Mouse (Mus musculus) MEL (cell line): Measurements from ENCODE around the gene Unc13b. TPM values are rescaled to one million over a fixed set of nuclear protein-coding genes. Genes with fewer than 3 reads are reported as not detected.
A peak's percentile ranks its signal among the peaks of the same experiment; 100 is the strongest.

Experiments used
- DNase-seq: peaks from one replicate; pipeline ENCODE4 v3.0.0; 2011; ENCODE audit warnings: low read depth, low spot score
- H3K27ac ChIP-seq: 2 replicates; pipeline ENCODE4 v1.5.1; 2012; ENCODE audit warnings: low read depth, mild to moderate bottlenecking, control low read depth, low read length, moderate library complexity; ENCODE audit not compliant: control insufficient read depth
- H3K27me3 ChIP-seq, 2 experiments: fragments of 150-350 bp in 1 of 2; sonication (generic) in 1 of 2; 2 replicates each; pipeline ENCODE4 v1.6.1; 2012; ENCODE audit warnings: low read length in 2 of 2, mild to moderate bottlenecking in 2 of 2, improper control_type of control experiment in 1 of 2, moderate library complexity in 1 of 2; ENCODE audit not compliant: insufficient read depth in 2 of 2, control insufficient read depth in 1 of 2
- H3K36me3 ChIP-seq, 2 experiments: 2 replicates each; pipeline ENCODE4 v1.6.1; 2012 to 2014; ENCODE audit warnings: low read length in 2 of 2, improper control_type of control experiment in 1 of 2, inconsistent platforms in 1 of 2, mild to moderate bottlenecking in 1 of 2; ENCODE audit not compliant: insufficient read depth in 2 of 2, control insufficient read depth in 1 of 2
- H3K4me1 ChIP-seq, 2 experiments: fragments of 150-350 bp in 1 of 2; sonication (generic) in 1 of 2; 2 replicates each; pipeline ENCODE4 v1.6.1; 2012; ENCODE audit warnings: low read length in 2 of 2, improper control_type of control experiment in 1 of 2, mild to moderate bottlenecking in 1 of 2; ENCODE audit not compliant: insufficient read depth in 2 of 2, control insufficient read depth in 1 of 2
- H3K4me3 ChIP-seq, 2 experiments: fragments of 150-350 bp in 1 of 2; sonication (generic) in 1 of 2; 2 replicates each; pipeline ENCODE4 v1.5.1; 2012; ENCODE audit warnings: low read depth in 2 of 2, low read length in 2 of 2, mild to moderate bottlenecking in 2 of 2, moderate library complexity in 2 of 2, control low read depth in 1 of 2, improper control_type of control experiment in 1 of 2; ENCODE audit not compliant: control insufficient read depth in 1 of 2, insufficient read depth in 1 of 2
- H3K79me2 ChIP-seq: 2 replicates; pipeline ENCODE4 v1.6.1; 2012; ENCODE audit warnings: mild to moderate bottlenecking, low read length, moderate library complexity; ENCODE audit not compliant: control insufficient read depth, poor library complexity, insufficient read depth
- H3K9ac ChIP-seq: 2 replicates; pipeline ENCODE4 v1.6.1; 2012; ENCODE audit warnings: low read depth, mild to moderate bottlenecking, control low read depth, low read length, moderate library complexity; ENCODE audit not compliant: control insufficient read depth, poor library complexity, severe bottlenecking
- H3K9me3 ChIP-seq: fragments of 150-350 bp; sonication (generic); replicated peaks from 2 replicates; pipeline ENCODE4 v1.6.1; 2012; ENCODE audit warnings: mild to moderate bottlenecking, low read length, improper control_type of control experiment, moderate library complexity; ENCODE audit not compliant: insufficient read depth
- BHLHE40 ChIP-seq: IDR thresholded peaks from 2 replicates; pipeline ENCODE4 v1.6.1; 2012; ENCODE audit warnings: low read depth, mild to moderate bottlenecking, inconsistent platforms, low read length, improper control_type of control experiment, borderline replicate concordance
- CTCF ChIP-seq, 3 experiments: IDR thresholded peaks in 2 of 3; conservative IDR thresholded peaks in 1 of 3; 2 replicates each; pipeline ENCODE4 v1.5.1; 2011 to 2012; ENCODE audit warnings: low read length in 3 of 3, low read depth in 2 of 3, mild to moderate bottlenecking in 2 of 3, improper control_type of control experiment in 1 of 3, inconsistent platforms in 1 of 3, mixed read lengths in 1 of 3, moderate library complexity in 1 of 3; ENCODE audit not compliant: control insufficient read depth in 1 of 3, insufficient read depth in 1 of 3, poor library complexity in 1 of 3, severe bottlenecking in 1 of 3
- ELF1 ChIP-seq: IDR thresholded peaks from 2 replicates; pipeline ENCODE4 v1.6.1; 2014; ENCODE audit warnings: low read depth, mild to moderate bottlenecking, inconsistent platforms, low read length, improper control_type of control experiment, moderate library complexity
- EP300 ChIP-seq, 2 experiments: IDR thresholded peaks; 2 replicates each; pipeline ENCODE4 v1.6.1; 2011; ENCODE audit warnings: improper control_type of control experiment in 2 of 2, low read length in 2 of 2, low read depth in 1 of 2, mild to moderate bottlenecking in 1 of 2
- ETS1 ChIP-seq: IDR thresholded peaks from 2 replicates; pipeline ENCODE4 v1.6.1; 2012; ENCODE audit warnings: low read depth, mild to moderate bottlenecking, inconsistent platforms, low read length, improper control_type of control experiment, moderate library complexity
- GABPA ChIP-seq: IDR thresholded peaks from 2 replicates; pipeline ENCODE4 v1.6.1; 2012; ENCODE audit warnings: low read depth, mild to moderate bottlenecking, inconsistent platforms, low read length, improper control_type of control experiment, moderate library complexity
- GATA1 ChIP-seq: IDR thresholded peaks from 2 replicates; pipeline ENCODE4 v1.6.1; 2011; ENCODE audit warnings: low read depth, low read length, improper control_type of control experiment
- HCFC1 ChIP-seq: IDR thresholded peaks from 2 replicates; pipeline ENCODE4 v1.6.1; 2012; ENCODE audit warnings: low read depth, mild to moderate bottlenecking, inconsistent platforms, low read length, improper control_type of control experiment, moderate library complexity
- JUND ChIP-seq: IDR thresholded peaks from 2 replicates; pipeline ENCODE4 v1.6.1; 2011; ENCODE audit warnings: low read depth, mild to moderate bottlenecking, improper control_type of control experiment, low read length
- KAT2A ChIP-seq: conservative IDR thresholded peaks from 2 replicates; pipeline ENCODE4 v1.6.1; 2012; ENCODE audit warnings: low read depth, low read length, improper control_type of control experiment, inconsistent platforms
- MAZ ChIP-seq: IDR thresholded peaks from 2 replicates; pipeline ENCODE4 v1.6.1; 2012; ENCODE audit warnings: low read depth, mild to moderate bottlenecking, inconsistent platforms, low read length, improper control_type of control experiment
- MEF2A ChIP-seq: IDR thresholded peaks from 2 replicates; pipeline ENCODE4 v1.6.1; 2014; ENCODE audit warnings: low read depth, mild to moderate bottlenecking, inconsistent platforms, low read length, improper control_type of control experiment; ENCODE audit not compliant: poor library complexity, insufficient replicate concordance, severe bottlenecking; ENCODE audit errors: extremely low read depth
- MXI1 ChIP-seq: IDR thresholded peaks from 2 replicates; pipeline ENCODE4 v1.6.1; 2011; ENCODE audit warnings: mild to moderate bottlenecking, low read depth, low read length, improper control_type of control experiment
- NELFE ChIP-seq: IDR thresholded peaks from 2 replicates; pipeline ENCODE4 v1.6.1; 2011; ENCODE audit warnings: low read depth, low read length, improper control_type of control experiment
- NRF1 ChIP-seq: IDR thresholded peaks from 2 replicates; pipeline ENCODE4 v1.6.1; 2014; ENCODE audit warnings: low read depth, mild to moderate bottlenecking, inconsistent platforms, low read length, improper control_type of control experiment, moderate library complexity; ENCODE audit not compliant: poor library complexity, insufficient read depth, severe bottlenecking
- POLR2A ChIP-seq, 2 experiments: IDR thresholded peaks; 2 replicates each; pipeline ENCODE4 v1.6.1; 2011 to 2012; ENCODE audit warnings: low read length in 2 of 2, mild to moderate bottlenecking in 2 of 2, control low read depth in 1 of 2, improper control_type of control experiment in 1 of 2, low read depth in 1 of 2, moderate library complexity in 1 of 2; ENCODE audit not compliant: control insufficient read depth in 1 of 2, insufficient read depth in 1 of 2, poor library complexity in 1 of 2
- POLR2AphosphoS5 ChIP-seq: IDR thresholded peaks from 2 replicates; pipeline ENCODE4 v1.6.1; 2012; ENCODE audit warnings: low read depth, borderline replicate concordance, mild to moderate bottlenecking, inconsistent platforms, low read length, moderate library complexity, mixed read lengths
- RAD21 ChIP-seq: IDR thresholded peaks from 2 replicates; pipeline ENCODE4 v1.6.1; 2011; ENCODE audit warnings: mild to moderate bottlenecking, low read depth, low read length, improper control_type of control experiment
- RCOR1 ChIP-seq: IDR thresholded peaks from 2 replicates; pipeline ENCODE4 v1.6.1; 2012; ENCODE audit warnings: low read depth, mild to moderate bottlenecking, inconsistent platforms, low read length, improper control_type of control experiment
- SIN3A ChIP-seq: IDR thresholded peaks from 2 replicates; pipeline ENCODE4 v1.6.1; 2012; ENCODE audit warnings: low read length, improper control_type of control experiment, inconsistent platforms
- TCF12 ChIP-seq: IDR thresholded peaks from 2 replicates; pipeline ENCODE4 v1.6.1; 2014; ENCODE audit warnings: low read depth, mild to moderate bottlenecking, inconsistent platforms, low read length, improper control_type of control experiment, moderate library complexity
- USF1 ChIP-seq: IDR thresholded peaks from 2 replicates; pipeline ENCODE4 v1.6.1; 2014; ENCODE audit warnings: low read depth, mild to moderate bottlenecking, inconsistent platforms, low read length, improper control_type of control experiment, moderate library complexity
- ZMIZ1 ChIP-seq: IDR thresholded peaks from 2 replicates; pipeline ENCODE4 v1.6.1; 2012; ENCODE audit warnings: low read depth, mild to moderate bottlenecking, inconsistent platforms, low read length, improper control_type of control experiment, moderate library complexity
- ZNF384 ChIP-seq: IDR thresholded peaks from 2 replicates; pipeline ENCODE4 v1.6.1; 2012; ENCODE audit warnings: low read depth, mild to moderate bottlenecking, inconsistent platforms, low read length, improper control_type of control experiment
- polyA plus RNA-seq, 2 experiments: library from polyadenylated mRNA; stranded (reverse) in 1 of 2; unstranded in 1 of 2; fragments of >175 nt in 1 of 2; fragments of >200 nt in 1 of 2; gene quantifications; 2 replicates each; pipeline versions ENCODE4 v1.2.1 to v1.2.4; 2012; ENCODE audit warnings: low replicate concordance in 2 of 2, low read depth in 1 of 2; ENCODE audit not compliant: insufficient read length in 2 of 2, insufficient read depth in 1 of 2, missing spikeins in 1 of 2
- total RNA-seq: library from RNA; depleted of rRNA; stranded (reverse); fragments of 300-350 nt; gene quantifications from 2 replicates; pipeline ENCODE4 v1.2.3, GENCODE M21; 2012

The Unc13b gene
- total and polyA plus RNA-seq, 3 experiments, result 5.4 to 9.6 TPM; not detected in 1

DNA sequence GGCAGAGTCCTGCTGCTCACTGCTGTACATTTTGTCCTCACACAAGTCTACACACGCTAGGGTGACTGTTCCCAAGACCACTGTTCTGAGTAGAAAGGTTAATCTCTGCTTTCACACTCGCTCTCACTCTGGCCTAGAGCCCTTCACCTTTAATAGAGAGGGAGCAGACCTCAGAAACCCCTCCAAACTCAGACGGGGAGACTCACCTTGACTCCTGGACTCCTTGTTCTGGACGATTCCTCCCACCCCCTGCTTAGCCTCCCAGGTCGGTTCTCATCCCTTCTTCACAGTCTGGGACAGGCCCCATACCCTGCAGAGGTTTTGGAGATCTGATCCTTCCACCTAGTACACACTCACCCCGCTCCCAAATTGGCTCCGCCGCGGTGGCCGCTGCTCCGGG lies 19.1 kb upstream of the Unc13b start:
- H3K27ac ChIP-seq, result peak overlapping the region; percentile 58; the same call in 1 of the 2 replicates

DNA sequence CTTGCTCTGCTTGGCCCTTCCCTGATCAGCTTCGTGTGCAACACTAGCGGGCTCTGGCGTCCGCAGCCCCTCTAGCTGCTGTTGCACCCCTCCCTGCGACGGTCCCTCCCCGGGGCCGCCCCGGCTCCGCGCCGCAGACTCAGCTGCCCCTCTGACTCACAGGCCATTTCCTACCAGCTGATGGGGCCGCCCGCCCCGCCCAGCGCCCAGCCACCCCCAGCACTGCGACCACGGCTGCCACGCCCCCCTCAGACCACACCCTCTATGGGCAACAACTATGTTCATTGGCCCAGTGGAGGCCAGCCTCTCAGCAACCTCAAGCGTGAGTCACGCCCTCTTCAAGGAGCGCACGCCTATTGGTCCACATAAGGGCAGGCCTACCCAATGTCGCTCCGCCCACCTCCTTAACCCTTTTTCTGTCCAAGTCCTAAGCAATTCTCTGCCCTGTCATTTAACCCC lies 18.6 kb upstream of the Unc13b start:
- peaks cover 25 to 52% of the 10 kb centered on the region in 2 experiments for H3K4me1 ChIP-seq
- H3K27ac ChIP-seq, result no peak overlapping the region
- TF ChIP-seq ETS1, result peak; percentile 98
- peak in 1 of 2 experiments; percentile 36; a peak in 1 of 4 replicates for TF ChIP-seq POLR2A (IDR thresholded peaks at IDR 0.05; ENCODE audit: control insufficient read depth in 1 of 2, insufficient read depth in 1 of 2, low read depth in 1 of 2, low read length in 2 of 2, poor library complexity in 1 of 2)
- no peak for TF ChIP-seq RAD21
- 0 out of 2 replicates have a peak, but pooled peaks have one; percentile 19 for TF ChIP-seq NRF1
- no peak for TF ChIP-seq CTCF (IDR thresholded peaks at IDR 0.05 in 2 of 3, conservative IDR thresholded peaks at IDR 0.05 in 1 of 3; ENCODE audit: control insufficient read depth in 1 of 3, insufficient read depth in 1 of 3, low read depth in 2 of 3, low read length in 3 of 3, poor library complexity in 1 of 3, severe bottlenecking in 1 of 3)
- peak; percentile 55 for TF ChIP-seq USF1
- peak; percentile 87; the same call in 1 of the 2 replicates for TF ChIP-seq SIN3A
- TF ChIP-seq MAZ, result peak; percentile 87
- TF ChIP-seq GATA1, result no peak
- TF ChIP-seq NELFE, result 0 out of 2 replicates have a peak, but pooled peaks have one; percentile 43
- TF ChIP-seq MEF2A, result no peak
- TF ChIP-seq MXI1, result peak; percentile 72; the same call in 1 of the 2 replicates
- TF ChIP-seq TCF12, result peak; percentile 47
- TF ChIP-seq ELF1, result peak; percentile 23; the same call in 1 of the 2 replicates
- peak; percentile 55; the same call in 1 of the 2 replicates for TF ChIP-seq HCFC1

More for the DNA sequence above, 19.1 kb upstream of the Unc13b start:
- no peak for DNase-seq
- Histone ChIP-seq H3K27me3 (no peaks in the 10 kb centered on the region), H3K4me3 (peak overlapping the region; percentile 51 to 77), H3K36me3 (peaks cover 0 to 28% of the 10 kb centered on the region in 2 experiments; a peak in 2 of 4 replicates), H3K79me2 (no peaks in the 10 kb centered on the region), H3K4me1 (peaks cover 25 to 48% of the 10 kb centered on the region in 2 experiments), H3K9me3 (no peaks in the 10 kb centered on the region), H3K9ac (peak overlapping the region; percentile 44)
- no peak for TF ChIP-seq POLR2AphosphoS5
- no peak for TF ChIP-seq MEF2A
- no peak for TF ChIP-seq KAT2A
- no peak for TF ChIP-seq ZMIZ1
- TF ChIP-seq GABPA, result no peak
- no peak for TF ChIP-seq EP300 (IDR thresholded peaks at IDR 0.05; ENCODE audit: low read depth in 1 of 2, low read length in 2 of 2)
- TF ChIP-seq SIN3A, result no peak
- no peak for TF ChIP-seq ETS1
- TF ChIP-seq JUND, result no peak
- TF ChIP-seq BHLHE40, result no peak
- no peak for TF ChIP-seq MXI1
- TF ChIP-seq RCOR1, result no peak
- no peak for TF ChIP-seq NRF1
- no peak for TF ChIP-seq ZNF384

More for the DNA sequence above, 18.6 kb upstream of the Unc13b start:
- peak overlapping the region; percentile 51 to 77 for H3K4me3 ChIP-seq
- H3K27me3 ChIP-seq, result no peaks in the 10 kb centered on the region
- peaks cover 0 to 28% of the 10 kb centered on the region in 2 experiments; a peak in 2 of 4 replicates for H3K36me3 ChIP-seq
- H3K9me3 ChIP-seq, result no peaks in the 10 kb centered on the region
- peak overlapping the region; percentile 44 for H3K9ac ChIP-seq
- DNase-seq, result peak; percentile 99
- H3K79me2 ChIP-seq, result no peaks in the 10 kb centered on the region
